Mouse (Mus musculus) liver, postnatal 0 days (tissue): ENCODE data around the gene Ttc32.

Experiments used
- CTCF ChIP-seq: sonication (generic); IDR thresholded peaks from 2 replicates; pipeline ENCODE4 v1.5.1; 2016; ENCODE audit warnings: antibody characterized with exemption, low read depth
- EP300 ChIP-seq: IDR thresholded peaks from 2 replicates; pipeline ENCODE4 v1.6.1; 2016; ENCODE audit warnings: antibody characterized with exemption, low read depth, mild to moderate bottlenecking

- TF ChIP-seq EP300 (no peak), CTCF (no peak)
These were observed 10.4 kb downstream of the Ttc32 start for GRCm38 (mm10) chr12:9040177-9040576.
